Mouse (Mus musculus) midbrain, embryonic 11.5 days (tissue): ENCODE data around the gene Pabpn1l. TPM values are rescaled to one million over a fixed set of nuclear protein-coding genes. Genes with fewer than 3 reads are reported as not detected.

Experiments
- ATAC-seq: fragments of 200-750 bp; cut with Nextera tagmentation; 2 replicates; pipeline ENCODE4 v1.8.0; 2017; ENCODE audit warnings: moderate TSS enrichment, moderate library complexity; ENCODE audit not compliant: low FRiP score
- DNase-seq: peaks from one replicate; pipeline ENCODE4 v3.0.0; 2015; ENCODE audit warnings: low spot score; ENCODE audit errors: missing footprints
- H3K27ac ChIP-seq: fragments of 300-500 bp; sonication (generic); 2 replicates; pipeline ENCODE4 v1.5.1; 2014; ENCODE audit warnings: low read depth, low read length
- H3K27me3 ChIP-seq: fragments of 300-500 bp; sonication (generic); 2 replicates; pipeline ENCODE4 v1.6.1; 2014; ENCODE audit warnings: mild to moderate bottlenecking, low read length, moderate library complexity, mixed read lengths; ENCODE audit not compliant: control insufficient read depth, insufficient read depth
- H3K36me3 ChIP-seq: fragments of 300-500 bp; sonication (generic); 2 replicates; pipeline ENCODE4 v1.6.1; 2014; ENCODE audit warnings: mild to moderate bottlenecking, low read length, moderate library complexity, mixed read lengths; ENCODE audit not compliant: control insufficient read depth, insufficient read depth
- H3K4me1 ChIP-seq: fragments of 300-500 bp; sonication (generic); 2 replicates; pipeline ENCODE4 v1.6.1; 2014; ENCODE audit warnings: low read length; ENCODE audit not compliant: control insufficient read depth, insufficient read depth
- H3K4me2 ChIP-seq: fragments of 300-500 bp; sonication (generic); 2 replicates; pipeline ENCODE4 v1.6.1; 2014; ENCODE audit warnings: mild to moderate bottlenecking, moderate library complexity
- H3K4me3 ChIP-seq: fragments of 300-500 bp; sonication (generic); 2 replicates; pipeline ENCODE4 v1.5.1; 2014; ENCODE audit warnings: low read depth, low read length
- H3K9ac ChIP-seq: fragments of 300-500 bp; sonication (generic); 2 replicates; pipeline ENCODE4 v1.6.1; 2014; ENCODE audit warnings: low read length
- H3K9me3 ChIP-seq: fragments of 300-500 bp; sonication (generic); 2 replicates; pipeline ENCODE4 v1.6.1; 2016; ENCODE audit warnings: low read length; ENCODE audit not compliant: control insufficient read depth
- WGBS: fragments of 180-500 bp; shearing (Covaris S2); extraction: QIAGEN DNeasy Blood & Tissue Kit; methylation state at CpG from one replicate; pipeline ENCODE4 v1.1.7; 2014; 5-methylcytosine and 5-hydroxymethylcytosine counted together
- polyA plus RNA-seq: library from polyadenylated mRNA; unstranded; fragments of >200 nt; fragmentation: Nextera tagmentation; extraction: Ambion mirVana; gene quantifications from 2 replicates; pipeline ENCODE4 v1.2.1, GENCODE M21; 2014

Pabpn1l gene
- polyA plus RNA-seq, 1 experiment from 2014 or later, result not detected

- H3K4me1 ChIP-seq, result peaks cover 3% of the 10 kb centered on the region; the same call in 1 of the 2 replicates
- H3K36me3 ChIP-seq, result no peaks in the 10 kb centered on the region
- no peak overlapping the region for H3K4me2 ChIP-seq
- DNase-seq (no peak), ATAC-seq (no peak)
- no peak overlapping the region for H3K4me3 ChIP-seq
- no peak overlapping the region for H3K27ac ChIP-seq
- no peaks in the 10 kb centered on the region for H3K27me3 ChIP-seq
- H3K9me3 ChIP-seq, result no peaks in the 10 kb centered on the region
- WGBS, result 83% methylated on average over 7 of the region's 7 CpGs
- H3K9ac ChIP-seq, result no peak overlapping the region
Measured at GRCm38 (mm10) chr8:122654768-122655167, 32.2 kb upstream of the Pabpn1l start.

- Histone ChIP-seq H3K4me2 (no peak overlapping the region), H3K27ac (no peak overlapping the region), H3K4me3 (no peak overlapping the region), H3K27me3 (no peaks in the 10 kb centered on the region), H3K9me3 (no peaks in the 10 kb centered on the region), H3K36me3 (no peaks in the 10 kb centered on the region), H3K9ac (no peak overlapping the region), H3K4me1 (no peaks in the 10 kb centered on the region; the same call in 1 of the 2 replicates)
- no peak for DNase-seq
- 76% methylated on average over 6 of the region's 6 CpGs for WGBS
- ATAC-seq, result no peak
Measured at GRCm38 (mm10) chr8:122652643-122653042, 30.1 kb upstream of the Pabpn1l start.

GRCm38 (mm10) chr8:122651326-122651921, 28.9 kb upstream of the Pabpn1l start:
- H3K9me3 ChIP-seq, result no peaks in the 10 kb centered on the region
- no peak overlapping the region for H3K4me3 ChIP-seq
- no peak overlapping the region for H3K27ac ChIP-seq
- no peaks in the 10 kb centered on the region; the same call in 1 of the 2 replicates for H3K4me1 ChIP-seq
- DNase-seq (no peak), ATAC-seq (peak; percentile 58)
- no peak overlapping the region for H3K4me2 ChIP-seq
- H3K36me3 ChIP-seq, result no peaks in the 10 kb centered on the region
- H3K9ac ChIP-seq, result no peak overlapping the region
- WGBS, result 78% methylated on average over 16 of the region's 16 CpGs
- H3K27me3 ChIP-seq, result no peaks in the 10 kb centered on the region

- no peak for DNase-seq
- H3K36me3 ChIP-seq, result no peaks in the 10 kb centered on the region
- ATAC-seq, result no peak
- no peaks in the 10 kb centered on the region for H3K27me3 ChIP-seq
- no peaks in the 10 kb centered on the region for H3K9me3 ChIP-seq
- no peak overlapping the region for H3K4me3 ChIP-seq
- H3K4me1 ChIP-seq, result no peaks in the 10 kb centered on the region; the same call in 1 of the 2 replicates
- H3K9ac ChIP-seq, result no peak overlapping the region
- no peak overlapping the region for H3K27ac ChIP-seq
- no peak overlapping the region for H3K4me2 ChIP-seq
- 76% methylated on average over 15 of the region's 15 CpGs for WGBS
Measured at GRCm38 (mm10) chr8:122648192-122648970, 25.8 kb upstream of the Pabpn1l start.

GRCm38 (mm10) chr8:122646337-122646736, 23.8 kb upstream of the Pabpn1l start:
- 90% methylated on average over 16 of the region's 16 CpGs for WGBS
- H3K4me1 ChIP-seq, result no peaks in the 10 kb centered on the region
- no peak overlapping the region for H3K9ac ChIP-seq
- H3K4me2 ChIP-seq, result no peak overlapping the region
- no peak overlapping the region for H3K4me3 ChIP-seq
- DNase-seq (no peak), ATAC-seq (no peak)
- H3K27ac ChIP-seq, result no peak overlapping the region
- no peaks in the 10 kb centered on the region for H3K27me3 ChIP-seq
- H3K36me3 ChIP-seq, result no peaks in the 10 kb centered on the region
- no peaks in the 10 kb centered on the region for H3K9me3 ChIP-seq

GRCm38 (mm10) chr8:122644175-122644954, 21.8 kb upstream of the Pabpn1l start:
- H3K4me3 ChIP-seq, result no peak overlapping the region
- ATAC-seq (no peak), DNase-seq (no peak)
- H3K27ac ChIP-seq, result no peak overlapping the region
- WGBS, result 81% methylated on average over 6 of the region's 6 CpGs
- no peak overlapping the region for H3K9ac ChIP-seq
- peaks cover 7% of the 10 kb centered on the region; the same call in 1 of the 2 replicates for H3K4me1 ChIP-seq
- H3K27me3 ChIP-seq, result no peaks in the 10 kb centered on the region
- no peak overlapping the region for H3K4me2 ChIP-seq
- H3K9me3 ChIP-seq, result no peaks in the 10 kb centered on the region
- no peaks in the 10 kb centered on the region for H3K36me3 ChIP-seq

GRCm38 (mm10) chr8:122642071-122642470, 19.5 kb upstream of the Pabpn1l start:
- WGBS, result 74% methylated on average over 9 of the region's 9 CpGs
- Histone ChIP-seq H3K4me1 (peaks cover 15% of the 10 kb centered on the region), H3K27me3 (no peaks in the 10 kb centered on the region), H3K27ac (no peak overlapping the region), H3K9ac (no peak overlapping the region), H3K9me3 (no peaks in the 10 kb centered on the region), H3K36me3 (no peaks in the 10 kb centered on the region), H3K4me3 (no peak overlapping the region), H3K4me2 (no peak overlapping the region)
- no peak for ATAC-seq
- no peak for DNase-seq

- H3K9me3 ChIP-seq, result no peaks in the 10 kb centered on the region
- no peaks in the 10 kb centered on the region for H3K36me3 ChIP-seq
- no peak overlapping the region for H3K9ac ChIP-seq
- no peaks in the 10 kb centered on the region for H3K27me3 ChIP-seq
- H3K4me1 ChIP-seq, result peaks cover 15% of the 10 kb centered on the region
- no peak overlapping the region for H3K27ac ChIP-seq
- no peak overlapping the region for H3K4me2 ChIP-seq
- ATAC-seq (no peak), DNase-seq (no peak)
- no peak overlapping the region for H3K4me3 ChIP-seq
- 88% methylated on average over 15 of the region's 15 CpGs for WGBS
Measured at GRCm38 (mm10) chr8:122641406-122641805, 18.9 kb upstream of the Pabpn1l start.

- Histone ChIP-seq H3K9me3 (no peaks in the 10 kb centered on the region), H3K4me2 (no peak overlapping the region), H3K27ac (no peak overlapping the region), H3K4me1 (peaks cover 15% of the 10 kb centered on the region), H3K9ac (no peak overlapping the region), H3K36me3 (no peaks in the 10 kb centered on the region), H3K27me3 (no peaks in the 10 kb centered on the region), H3K4me3 (no peak overlapping the region)
- DNase-seq (no peak), ATAC-seq (no peak)
- whole genome bisulfite sequencing, result 91% methylated on average over 4 of the region's 4 CpGs
Measured at GRCm38 (mm10) chr8:122640825-122641224, 18.3 kb upstream of the Pabpn1l start.
